Mouse (Mus musculus) intestine, embryonic 16.5 days (tissue): ENCODE results near the gene Crhr1. TPM values are rescaled to one million over a fixed set of nuclear protein-coding genes. Genes with fewer than 3 reads are reported as not detected.

Experiments used
- ATAC-seq: fragments of 200-750 bp; cut with Nextera tagmentation; 2 replicates; pipeline ENCODE4 v1.8.0; 2017; ENCODE audit warnings: moderate TSS enrichment, moderate library complexity
- H3K27ac ChIP-seq: fragments of 300-500 bp; sonication (generic); 2 replicates; pipeline ENCODE4 v1.5.1; 2014; ENCODE audit warnings: mild to moderate bottlenecking, low read length
- H3K27me3 ChIP-seq: fragments of 300-500 bp; sonication (generic); replicated peaks from 2 replicates; pipeline ENCODE4 v1.6.1; 2014; ENCODE audit warnings: low read length, control low read depth, mixed read lengths; ENCODE audit not compliant: control insufficient read depth, insufficient read depth
- H3K36me3 ChIP-seq: fragments of 300-500 bp; sonication (generic); 2 replicates; pipeline ENCODE4 v1.6.1; 2014; ENCODE audit warnings: low read length, control low read depth; ENCODE audit not compliant: control insufficient read depth, insufficient read depth
- H3K4me1 ChIP-seq: fragments of 300-500 bp; sonication (generic); 2 replicates; pipeline ENCODE4 v1.6.1; 2014; ENCODE audit warnings: low read length, control low read depth, mixed read lengths; ENCODE audit not compliant: control insufficient read depth, insufficient read depth
- H3K4me2 ChIP-seq: fragments of 300-500 bp; sonication (generic); 2 replicates; pipeline ENCODE4 v1.6.1; 2014; ENCODE audit warnings: low read depth, low read length, control low read depth
- H3K4me3 ChIP-seq: fragments of 300-500 bp; sonication (generic); 2 replicates; pipeline ENCODE4 v1.5.1; 2014; ENCODE audit warnings: mild to moderate bottlenecking, low read length
- H3K9ac ChIP-seq: fragments of 300-500 bp; sonication (generic); 2 replicates; pipeline ENCODE4 v1.6.1; 2014; ENCODE audit warnings: low read depth, low read length
- H3K9me3 ChIP-seq: fragments of 300-500 bp; sonication (generic); 2 replicates; pipeline ENCODE4 v1.6.1; 2016; ENCODE audit warnings: low read length, control low read depth; ENCODE audit not compliant: control insufficient read depth
- WGBS: fragments of 180-500 bp; shearing (Covaris S2); extraction: QIAGEN DNeasy Blood & Tissue Kit; methylation state at CpG from one replicate; pipeline ENCODE4 v1.1.7; 2014; 5-methylcytosine and 5-hydroxymethylcytosine counted together
- polyA plus RNA-seq: library from polyadenylated mRNA; unstranded; fragments of >200 nt; fragmentation: Nextera tagmentation; extraction: Ambion mirVana; gene quantifications from 2 replicates; pipeline ENCODE4 v1.2.1, GENCODE M21; 2015

Crhr1 gene
- polyA plus RNA-seq, 1 experiment from 2014 or later: 0.12 TPM

DNA sequence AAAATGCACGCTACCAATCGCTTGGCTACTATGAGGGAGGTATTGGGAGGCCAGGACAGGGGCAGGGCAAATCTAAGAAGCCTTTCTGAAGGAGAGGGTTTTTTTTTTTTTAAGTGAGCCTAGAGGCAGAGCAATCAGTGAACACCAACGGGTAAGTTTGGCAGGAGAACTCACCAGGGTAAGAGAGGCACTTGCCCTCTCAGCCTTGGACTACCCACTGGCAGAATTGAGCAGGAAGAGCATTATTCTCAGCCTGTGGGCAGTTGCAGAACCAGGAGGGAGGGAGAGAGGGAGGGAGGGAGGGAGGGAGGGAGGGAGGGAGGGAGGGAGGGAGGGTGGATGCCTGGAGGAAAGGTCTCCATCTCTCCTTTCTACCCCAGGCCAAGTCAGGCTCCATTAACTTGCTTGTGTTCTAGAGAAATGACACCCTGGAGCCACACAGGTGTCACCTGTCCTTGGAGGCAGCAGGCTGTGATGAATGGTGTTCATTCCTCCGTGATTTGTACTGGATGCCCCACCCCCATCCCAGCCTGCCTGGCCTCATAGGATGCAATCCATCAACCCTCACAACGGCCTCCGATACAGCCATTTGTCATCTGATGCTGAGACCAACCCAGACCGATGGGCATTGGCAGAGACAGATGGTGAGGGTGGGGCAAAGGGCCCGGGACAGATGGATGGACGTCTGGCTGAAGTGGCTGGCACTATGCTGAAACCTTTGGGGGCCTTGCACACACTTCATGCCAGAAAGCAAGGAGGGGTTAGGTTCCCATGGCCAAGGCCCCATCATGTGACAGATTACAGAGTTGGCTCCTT is 22.4 kb downstream of the Crhr1 start:
- no peak for ATAC-seq
- Histone ChIP-seq H3K27me3 (peaks cover 10% of the 10 kb centered on the region), H3K4me1 (no peaks in the 10 kb centered on the region), H3K4me2 (no peak overlapping the region), H3K4me3 (no peak overlapping the region), H3K36me3 (no peaks in the 10 kb centered on the region), H3K9me3 (no peaks in the 10 kb centered on the region), H3K27ac (no peak overlapping the region), H3K9ac (no peak overlapping the region)
- WGBS: 31% methylated on average over 9 of the region's 9 CpGs

DNA sequence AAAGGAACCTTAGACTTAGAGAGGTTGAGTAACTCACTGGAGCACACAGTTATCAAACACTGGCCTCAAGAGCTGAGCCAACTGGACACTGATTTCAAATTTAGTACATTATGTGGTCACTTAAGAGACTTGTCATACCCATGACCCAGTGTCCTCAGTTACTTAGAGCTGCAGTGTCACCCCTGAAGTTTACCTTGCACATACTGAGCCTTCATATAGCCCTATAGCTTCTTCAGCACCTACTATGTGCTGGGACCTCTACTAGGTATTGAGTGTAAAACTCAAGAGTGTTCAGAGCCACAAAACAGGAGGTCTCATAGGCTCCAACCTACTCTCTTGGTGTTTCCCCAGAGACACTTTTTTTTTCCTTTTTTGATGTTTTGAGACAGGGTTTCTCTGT is 23.2 kb downstream of the Crhr1 start:
- no peak for ATAC-seq
- no peaks in the 10 kb centered on the region for H3K36me3 ChIP-seq
- H3K27ac ChIP-seq: no peak overlapping the region
- H3K4me2 ChIP-seq: no peak overlapping the region
- H3K4me3 ChIP-seq: no peak overlapping the region
- H3K9me3 ChIP-seq: no peaks in the 10 kb centered on the region
- no peaks in the 10 kb centered on the region for H3K4me1 ChIP-seq
- no peak overlapping the region for H3K9ac ChIP-seq
- H3K27me3 ChIP-seq: peaks cover 10% of the 10 kb centered on the region

GRCm38 (mm10) chr11:104156391-104156790 is 23.7 kb downstream of the Crhr1 start:
- WGBS: 68% methylated on average over 3 of the region's 3 CpGs
- Histone ChIP-seq H3K4me3 (no peak overlapping the region), H3K4me2 (no peak overlapping the region), H3K9ac (no peak overlapping the region), H3K27ac (no peak overlapping the region), H3K9me3 (no peaks in the 10 kb centered on the region), H3K27me3 (peaks cover 10% of the 10 kb centered on the region), H3K36me3 (no peaks in the 10 kb centered on the region), H3K4me1 (no peaks in the 10 kb centered on the region)
- no peak for ATAC-seq

DNA sequence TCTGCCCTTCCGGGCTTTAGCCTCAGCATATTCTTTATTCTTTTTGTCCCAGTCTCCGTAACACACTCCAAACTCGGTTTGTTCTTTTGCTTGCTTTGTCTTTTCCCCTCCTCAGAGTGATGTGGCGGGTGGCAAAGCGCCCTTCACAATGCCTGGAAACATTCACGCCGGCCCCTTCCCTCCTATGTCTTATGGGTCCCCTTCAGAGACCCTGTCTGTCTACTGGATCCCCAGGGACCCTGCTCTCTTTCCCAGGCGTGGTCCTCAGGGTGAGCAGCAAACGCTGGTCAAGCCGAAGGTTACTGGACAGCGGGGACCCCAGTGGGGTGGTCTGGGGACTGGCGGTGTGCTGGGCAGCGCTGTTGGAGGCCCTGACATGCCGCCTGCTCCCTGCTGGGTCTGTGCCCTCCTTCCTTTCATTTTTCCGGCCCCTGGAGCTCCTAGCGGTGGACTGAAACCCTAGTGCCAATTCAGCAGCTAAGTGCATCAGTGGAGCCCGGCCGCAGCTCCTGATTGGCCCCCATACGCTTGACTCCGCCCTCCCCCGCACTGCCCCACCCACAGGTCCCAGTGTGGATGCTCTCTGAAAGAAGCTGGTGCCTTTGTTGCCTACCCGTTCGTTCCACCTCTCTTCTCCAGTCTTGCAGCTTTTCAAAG is 25.1 kb downstream of the Crhr1 start:
- no peaks in the 10 kb centered on the region for H3K9me3 ChIP-seq
- H3K27ac ChIP-seq: no peak overlapping the region
- H3K4me1 ChIP-seq: no peaks in the 10 kb centered on the region
- peak; percentile 84 for ATAC-seq
- peak overlapping the region; percentile 48 for H3K4me2 ChIP-seq
- H3K4me3 ChIP-seq: peak overlapping the region; percentile 30
- H3K27me3 ChIP-seq: peaks cover 10% of the 10 kb centered on the region
- H3K9ac ChIP-seq: peak overlapping the region; percentile 50
- WGBS: 6% methylated on average over 23 of the region's 23 CpGs
- H3K36me3 ChIP-seq: no peaks in the 10 kb centered on the region

GRCm38 (mm10) chr11:104158260-104158907 is 25.7 kb downstream of the Crhr1 start:
- no peak for ATAC-seq
- Histone ChIP-seq H3K4me3 (peak overlapping the region; percentile 30), H3K4me2 (peak overlapping the region; percentile 48), H3K9ac (peak overlapping the region; percentile 50; the same call in 1 of the 2 replicates), H3K9me3 (no peaks in the 10 kb centered on the region), H3K27me3 (peaks cover 10% of the 10 kb centered on the region), H3K4me1 (no peaks in the 10 kb centered on the region), H3K27ac (no peak overlapping the region), H3K36me3 (no peaks in the 10 kb centered on the region)
- 7% methylated on average over 17 of the region's 17 CpGs for WGBS

DNA sequence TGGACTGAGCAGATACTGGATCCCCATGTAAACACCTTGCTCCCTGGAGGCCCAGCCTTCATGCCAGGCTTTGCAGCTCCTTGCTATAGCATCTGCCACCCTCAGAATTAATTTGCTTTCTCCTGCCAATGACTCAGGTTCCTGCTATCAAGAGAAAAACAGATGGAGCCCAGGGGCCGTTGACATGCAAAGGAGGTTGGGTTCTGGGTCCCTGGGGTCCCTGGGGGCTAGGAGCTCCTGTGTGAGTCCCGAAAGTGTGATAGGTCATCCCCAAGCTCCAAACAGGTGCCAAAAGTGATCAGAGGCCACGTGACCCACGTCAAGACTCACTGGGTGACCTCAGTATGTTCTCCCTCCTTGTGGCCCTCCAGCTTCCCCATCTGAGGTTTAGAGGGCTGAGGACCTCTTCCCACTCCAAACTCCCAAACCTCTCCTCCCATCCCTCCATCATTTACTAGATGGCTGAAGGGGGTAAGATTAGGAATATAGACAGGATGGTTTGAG is 27.2 kb downstream of the Crhr1 start:
- no peak overlapping the region for H3K4me3 ChIP-seq
- no peak overlapping the region for H3K4me2 ChIP-seq
- H3K4me1 ChIP-seq: no peaks in the 10 kb centered on the region
- ATAC-seq: no peak
- no peak overlapping the region for H3K9ac ChIP-seq
- H3K36me3 ChIP-seq: no peaks in the 10 kb centered on the region
- no peaks in the 10 kb centered on the region for H3K9me3 ChIP-seq
- WGBS: 68% methylated on average over 4 of the region's 4 CpGs
- H3K27me3 ChIP-seq: peaks cover 10% of the 10 kb centered on the region
- no peak overlapping the region for H3K27ac ChIP-seq

GRCm38 (mm10) chr11:104161153-104161552 is 28.5 kb downstream of the Crhr1 start:
- WGBS: 72% methylated on average over 5 of the region's 5 CpGs
- no peaks in the 10 kb centered on the region for H3K4me1 ChIP-seq
- H3K27me3 ChIP-seq: peaks cover 10% of the 10 kb centered on the region
- ATAC-seq: no peak
- H3K36me3 ChIP-seq: no peaks in the 10 kb centered on the region
- no peak overlapping the region for H3K4me2 ChIP-seq
- H3K4me3 ChIP-seq: no peak overlapping the region
- H3K9me3 ChIP-seq: no peaks in the 10 kb centered on the region
- no peak overlapping the region for H3K9ac ChIP-seq
- no peak overlapping the region for H3K27ac ChIP-seq

DNA sequence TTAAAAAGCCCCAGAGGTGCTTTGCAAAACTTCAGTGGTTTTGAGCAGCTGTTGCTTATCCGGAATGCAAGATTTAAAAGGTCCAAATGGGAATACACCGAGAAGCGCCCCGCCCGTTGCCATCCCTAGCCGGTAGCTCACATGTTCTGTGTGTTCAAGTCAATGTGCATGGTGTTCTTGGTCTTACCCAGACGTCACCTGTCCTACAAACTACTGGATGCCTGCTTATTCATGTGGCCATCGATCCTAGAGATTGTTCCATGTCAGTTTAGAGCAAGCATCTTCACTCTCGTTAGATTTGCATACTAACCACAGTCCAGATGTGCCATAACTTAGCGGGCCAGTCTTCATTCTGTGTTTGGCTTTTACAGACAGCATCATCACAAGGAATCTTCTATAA is 31.6 kb downstream of the Crhr1 start:
- no peaks in the 10 kb centered on the region for H3K9me3 ChIP-seq
- no peaks in the 10 kb centered on the region for H3K36me3 ChIP-seq
- H3K4me1 ChIP-seq: no peaks in the 10 kb centered on the region
- H3K27ac ChIP-seq: no peak overlapping the region
- no peak overlapping the region for H3K4me2 ChIP-seq
- no peak for ATAC-seq
- 0 out of 2 replicates have a peak, but pooled peaks cover under 1% of the 10 kb centered on the region for H3K27me3 ChIP-seq
- H3K9ac ChIP-seq: no peak overlapping the region
- H3K4me3 ChIP-seq: no peak overlapping the region
- 89% methylated on average over 10 of the region's 10 CpGs for WGBS

GRCm38 (mm10) chr11:104171281-104171781 is 38.7 kb downstream of the Crhr1 start:
- Histone ChIP-seq H3K4me1 (no peaks in the 10 kb centered on the region), H3K4me3 (no peak overlapping the region), H3K27me3 (no peaks in the 10 kb centered on the region; the same call in 1 of the 2 replicates), H3K4me2 (no peak overlapping the region), H3K36me3 (no peaks in the 10 kb centered on the region), H3K27ac (no peak overlapping the region), H3K9me3 (no peaks in the 10 kb centered on the region), H3K9ac (no peak overlapping the region)
- 34% methylated on average over 12 of the region's 12 CpGs for WGBS
- ATAC-seq: no peak
